Comparison of ENCODE assay signal across 8 mouse cellular contexts in the genomic region with DNA sequence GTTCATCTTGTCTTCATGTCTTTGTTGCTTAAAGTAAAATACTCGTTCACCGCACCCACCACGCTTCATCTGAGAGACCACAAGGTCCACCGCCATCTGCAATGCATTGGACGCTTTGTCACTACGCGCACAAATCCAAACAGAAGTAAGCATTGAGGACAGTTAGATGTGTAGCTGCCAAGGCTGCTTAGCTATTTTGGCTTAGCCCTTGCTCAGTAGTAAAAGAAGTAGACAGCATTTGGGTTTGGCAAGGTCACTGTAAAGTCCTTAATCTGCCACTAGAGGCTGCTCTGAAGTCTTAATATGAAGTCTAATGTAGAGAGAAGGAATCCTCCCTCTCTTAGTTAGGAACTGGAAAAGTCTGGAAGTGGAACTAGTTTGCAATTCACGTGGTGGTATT. TPM values are rescaled to one million over a fixed set of nuclear protein-coding genes. Genes with fewer than 3 reads are reported as not detected.
DNase-seq lines count a peak whose midpoint lies in the region; ATAC-seq and TF ChIP-seq lines count a peak whose summit lies in the region.

No protein-coding gene starts in this region.

- TF ChIP-seq POLR2A in brain, embryonic 14.5 days (IDR thresholded peaks at IDR 0.05; ENCODE audit: borderline replicate concordance, extremely low read depth, insufficient read depth, insufficient read length, poor library complexity, severe bottlenecking) = no peak

- ATAC-seq in heart, embryonic 13.5 days (ENCODE audit: extremely low read depth, insufficient number of reproducible peaks, low FRiP score, low TSS enrichment) = no peak
- 0 out of 2 replicates have a peak, but pooled peaks have one; percentile 13 for ATAC-seq in kidney, postnatal 0 days (replicated peaks; ENCODE audit: low FRiP score, low read depth)
- ATAC-seq in neural tube, embryonic 13.5 days (ENCODE audit: low read depth) = no peak
- no peak for ATAC-seq in activated CD4-positive, CD25-positive, alpha-beta regulatory T cell, adult 4 months

- H3K36me3 ChIP-seq in heart, embryonic 13.5 days = no peaks in the 10 kb centered on the region
- H3K36me3 ChIP-seq in kidney, postnatal 0 days (ENCODE audit: insufficient read depth, low read length) = no peaks in the 10 kb centered on the region
- no peaks in the 10 kb centered on the region for H3K36me3 ChIP-seq in neural tube, embryonic 13.5 days

- H3K4me3 ChIP-seq in heart, embryonic 13.5 days = peak overlapping the region; percentile 45
- H3K4me3 ChIP-seq in kidney, postnatal 0 days (replicated peaks; ENCODE audit: low read depth, low read length) = no peak overlapping the region
- peak overlapping the region; percentile 31 for H3K4me3 ChIP-seq in neural tube, embryonic 13.5 days

- 54% methylated on average over 8 of the region's 8 CpGs for WGBS in heart, embryonic 13.5 days
- 61% methylated on average over 8 of the region's 8 CpGs for WGBS in kidney, postnatal 0 days
- 65% methylated on average over 8 of the region's 8 CpGs for WGBS in neural tube, embryonic 13.5 days

- peak overlapping the region; percentile 66 for H3K4me2 ChIP-seq in heart, embryonic 13.5 days
- H3K4me2 ChIP-seq in kidney, postnatal 0 days (ENCODE audit: low read length) = no peak overlapping the region
- H3K4me2 ChIP-seq in neural tube, embryonic 13.5 days = peak overlapping the region; percentile 45

- H3K9ac ChIP-seq in heart, embryonic 13.5 days = 0 out of 2 replicates have a peak overlapping the region, but pooled peaks have one; percentile 56
- no peak overlapping the region for H3K9ac ChIP-seq in kidney, postnatal 0 days (ENCODE audit: low read depth, low read length)
- H3K9ac ChIP-seq in neural tube, embryonic 13.5 days = no peak overlapping the region

- no peaks in the 10 kb centered on the region for H3K9me3 ChIP-seq in heart, embryonic 13.5 days
- H3K9me3 ChIP-seq in kidney, postnatal 0 days (replicated peaks; ENCODE audit: low read length) = no peaks in the 10 kb centered on the region
- peaks cover 3% of the 10 kb centered on the region; the same call in 1 of the 2 replicates for H3K9me3 ChIP-seq in neural tube, embryonic 13.5 days

- 0 out of 2 replicates have a peak, but pooled peaks have one; percentile 17 for TF ChIP-seq CTCF in brain, embryonic 14.5 days (IDR thresholded peaks at IDR 0.05; ENCODE audit: borderline replicate concordance, extremely low read depth, insufficient read depth, insufficient read length)
- TF ChIP-seq CTCF in kidney, postnatal 0 days (IDR thresholded peaks at IDR 0.05; ENCODE audit: low read depth) = peak; percentile 63

- peak; percentile 10 to 30 for DNase-seq in cerebellum, postnatal 14 days
- DNase-seq in cerebellum, adult 9-11 months = no peak
- peak; percentile 47 for DNase-seq in brain, embryonic 14.5 days (ENCODE audit: low read depth)
- peak; percentile 78 for DNase-seq in kidney, postnatal 0 days (ENCODE audit: low spot score)
- DNase-seq in ovary, postnatal 14 days (ENCODE audit: low spot score) = no peak

- no peak overlapping the region for H3K27ac ChIP-seq in heart, embryonic 13.5 days (replicated peaks)
- no peak overlapping the region for H3K27ac ChIP-seq in kidney, postnatal 0 days
- no peak overlapping the region for H3K27ac ChIP-seq in neural tube, embryonic 13.5 days (replicated peaks)

- 0 out of 2 replicates have a peak, but pooled peaks cover 5% of the 10 kb centered on the region for H3K27me3 ChIP-seq in heart, embryonic 13.5 days (replicated peaks)
- H3K27me3 ChIP-seq in kidney, postnatal 0 days (ENCODE audit: insufficient read depth, low read length) = no peaks in the 10 kb centered on the region
- no peaks in the 10 kb centered on the region for H3K27me3 ChIP-seq in neural tube, embryonic 13.5 days

- no peaks in the 10 kb centered on the region for H3K4me1 ChIP-seq in heart, embryonic 13.5 days
- no peaks in the 10 kb centered on the region for H3K4me1 ChIP-seq in kidney, postnatal 0 days (replicated peaks; ENCODE audit: insufficient read depth, low read length)
- no peaks in the 10 kb centered on the region for H3K4me1 ChIP-seq in neural tube, embryonic 13.5 days (replicated peaks)

RNA-seq across cellular contexts. Expression of a gene that starts 57.1 kb away (rescaled TPM):
- 17.2 and 18.6 TPM in 2 replicates for polyA plus RNA-seq in brain, embryonic 14.5 days (2012; rRNA removed)
- polyA plus RNA-seq in heart, embryonic 13.5 days (2015; fragmentation: Nextera tagmentation; extraction: Ambion mirVana) = 29.2 and 30.1 TPM in 2 replicates
- polyA plus RNA-seq in kidney, postnatal 0 days (2015; fragmentation: Nextera tagmentation; extraction: Ambion mirVana) = 6.5 and 7.0 TPM in 2 replicates
- polyA plus RNA-seq in neural tube, embryonic 13.5 days (2015; fragmentation: Nextera tagmentation; extraction: Ambion mirVana) = 4.2 and 5.7 TPM in 2 replicates
- polyA plus RNA-seq in activated CD4-positive, CD25-positive, alpha-beta regulatory T cell, adult 4 months (2017; shearing (Covaris generic)) = not detected

Comparison
In these comparisons a context has a peak if more than half of its experiments do, and no peak if none do; other contexts are left out.
1. DNase-seq: peak in cerebellum, postnatal 14 days (2 of 2), brain, embryonic 14.5 days (single experiment) and kidney, postnatal 0 days (single experiment); none in cerebellum, adult 9-11 months (single experiment) and ovary, postnatal 14 days (single experiment).